ENCODE assay signal across 25 mouse cellular contexts in the genomic region with DNA sequence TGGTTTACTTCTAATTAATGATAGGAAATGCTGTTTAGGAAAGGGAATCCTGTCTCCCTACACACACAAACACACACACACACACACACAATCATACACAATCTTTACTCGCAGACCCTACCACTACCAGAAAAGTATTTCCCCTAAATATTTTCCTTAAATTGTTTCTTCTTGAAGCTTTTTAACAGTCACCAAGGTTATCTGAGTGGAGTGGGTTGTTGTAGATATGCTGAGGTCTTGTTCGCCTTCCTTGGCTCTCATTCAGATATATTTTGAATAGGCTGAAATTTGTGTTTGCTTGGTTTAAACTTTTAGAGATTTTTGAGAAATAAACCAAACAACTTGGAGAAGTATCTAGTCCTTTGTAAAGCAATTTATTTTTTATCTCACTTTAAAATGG. TPM values are rescaled to one million over a fixed set of nuclear protein-coding genes. Genes with fewer than 3 reads are reported as not detected.
DNase-seq lines count a peak whose midpoint lies in the region; ATAC-seq lines count a peak whose summit lies in the region.
"Had no signal": no experiment of that assay in that cellular context is flagged by ENCODE, and none has a peak within 500 bp of the region (broad histone marks: within the 10 kb centered on the region; RNA-seq: fewer than 3 reads in every experiment).

No protein-coding gene starts in this region.

- no peak for DNase-seq in heart, embryonic 10.5 days (ENCODE audit: low spot score)
- peak; percentile 26 for DNase-seq in 3T3-L1 (ENCODE audit: low read depth, low spot score)
- DNase-seq in fibroblast of lung, adult 2 months (ENCODE audit: low read depth) = peak; percentile 20
- DNase-seq in embryonic facial prominence, embryonic 10.5 days (ENCODE audit: low spot score) = no peak
- DNase-seq in adrenal gland, postnatal 25 days = no peak
- DNase-seq in midbrain, embryonic 10.5 days (ENCODE audit: low spot score) = no peak
- DNase-seq: adrenal gland, postnatal 10 days; cerebellum, adult 2 months; cerebellum, postnatal 25 days; gastrocnemius, postnatal 25 days; heart, adult 18-20 months; heart, postnatal 36 days; kidney, adult 2 months; lung, adult 2 months; lung, postnatal 14 days; midbrain, embryonic 14.5 days had no signal

- 37% methylated on average over 2 of the region's 2 CpGs for WGBS in heart, embryonic 13.5 days
- WGBS in heart, embryonic 10.5 days = 57% methylated on average over 2 of the region's 2 CpGs
- WGBS in liver, embryonic 16.5 days (ENCODE audit: insufficient replicate concordance) = 48% methylated on average over 2 of the region's 2 CpGs
- WGBS in embryonic facial prominence, embryonic 10.5 days = 93% methylated on average over 2 of the region's 2 CpGs
- WGBS in midbrain, embryonic 10.5 days = 94% methylated on average over 2 of the region's 2 CpGs

- H3K27ac ChIP-seq in heart, embryonic 13.5 days (replicated peaks) = no peak overlapping the region
- no peak overlapping the region for H3K27ac ChIP-seq in heart, embryonic 10.5 days
- no peak overlapping the region for H3K27ac ChIP-seq in liver, embryonic 16.5 days (ENCODE audit: low read length)
- H3K27ac ChIP-seq in embryonic facial prominence, embryonic 10.5 days (replicated peaks) = no peak overlapping the region
- H3K27ac ChIP-seq in midbrain, embryonic 10.5 days (replicated peaks) = no peak overlapping the region
- H3K27ac ChIP-seq: embryonic facial prominence, embryonic 13.5 days; forebrain, embryonic 15.5 days; hindbrain, embryonic 14.5 days; kidney, postnatal 0 days; limb, embryonic 12.5 days; neural tube, embryonic 13.5 days had no signal

- no peak overlapping the region; the same call in 1 of the 2 replicates for H3K4me3 ChIP-seq in heart, embryonic 13.5 days
- H3K4me3 ChIP-seq in heart, embryonic 10.5 days = no peak overlapping the region
- H3K4me3 ChIP-seq in liver, embryonic 16.5 days (ENCODE audit: low read depth, low read length) = no peak overlapping the region
- H3K4me3 ChIP-seq in embryonic facial prominence, embryonic 10.5 days = no peak overlapping the region
- H3K4me3 ChIP-seq in midbrain, embryonic 10.5 days = no peak overlapping the region
- H3K4me3 ChIP-seq: embryonic facial prominence, embryonic 13.5 days; forebrain, embryonic 15.5 days; limb, embryonic 12.5 days; neural tube, embryonic 13.5 days had no signal

- peaks cover 24% of the 10 kb centered on the region for H3K36me3 ChIP-seq in heart, embryonic 13.5 days
- H3K36me3 ChIP-seq in heart, embryonic 10.5 days = peaks cover 26% of the 10 kb centered on the region
- peaks cover 27% of the 10 kb centered on the region for H3K36me3 ChIP-seq in liver, embryonic 16.5 days (ENCODE audit: control insufficient read depth, insufficient read depth)
- peaks cover 47% of the 10 kb centered on the region for H3K36me3 ChIP-seq in embryonic facial prominence, embryonic 10.5 days (replicated peaks)
- H3K36me3 ChIP-seq in midbrain, embryonic 10.5 days = peaks cover 58% of the 10 kb centered on the region
- H3K36me3 ChIP-seq: forebrain, embryonic 15.5 days; neural tube, embryonic 13.5 days had no signal

- H3K4me2 ChIP-seq in heart, embryonic 13.5 days = peak overlapping the region; percentile 39; the same call in 1 of the 2 replicates
- peak overlapping the region; percentile 24; the same call in 1 of the 2 replicates for H3K4me2 ChIP-seq in liver, embryonic 16.5 days (ENCODE audit: low read depth, low read length)
- H3K4me2 ChIP-seq: embryonic facial prominence, embryonic 13.5 days; forebrain, embryonic 15.5 days; hindbrain, embryonic 14.5 days; limb, embryonic 12.5 days; neural tube, embryonic 13.5 days had no signal

- no peaks in the 10 kb centered on the region for H3K27me3 ChIP-seq in heart, embryonic 13.5 days (replicated peaks)
- H3K27me3 ChIP-seq in heart, embryonic 10.5 days (ENCODE audit: insufficient read depth, poor library complexity, severe bottlenecking) = no peaks in the 10 kb centered on the region
- H3K27me3 ChIP-seq in liver, embryonic 16.5 days (ENCODE audit: control insufficient read depth, insufficient read depth, low read depth, low read length) = no peaks in the 10 kb centered on the region
- H3K27me3 ChIP-seq in embryonic facial prominence, embryonic 10.5 days (replicated peaks; ENCODE audit: low read depth, poor library complexity, severe bottlenecking) = no peaks in the 10 kb centered on the region
- H3K27me3 ChIP-seq in midbrain, embryonic 10.5 days (ENCODE audit: low read depth, poor library complexity, severe bottlenecking) = no peaks in the 10 kb centered on the region
- H3K27me3 ChIP-seq: embryonic facial prominence, embryonic 13.5 days; forebrain, embryonic 15.5 days; limb, embryonic 12.5 days; neural tube, embryonic 13.5 days had no signal

- no peak for ATAC-seq in heart, embryonic 13.5 days (ENCODE audit: extremely low read depth, insufficient number of reproducible peaks, low FRiP score, low TSS enrichment)
- ATAC-seq in liver, embryonic 16.5 days (ENCODE audit: low read depth) = no peak
- ATAC-seq: CD4-positive, CD25-positive, alpha-beta regulatory T cell, adult 4 months; forebrain, embryonic 15.5 days had no signal

- peaks cover 21% of the 10 kb centered on the region for H3K4me1 ChIP-seq in heart, embryonic 13.5 days
- peaks cover 6% of the 10 kb centered on the region; the same call in 1 of the 2 replicates for H3K4me1 ChIP-seq in heart, embryonic 10.5 days
- peaks cover 7% of the 10 kb centered on the region for H3K4me1 ChIP-seq in liver, embryonic 16.5 days (ENCODE audit: control insufficient read depth, low read depth, low read length)
- peaks cover 17% of the 10 kb centered on the region for H3K4me1 ChIP-seq in embryonic facial prominence, embryonic 10.5 days
- peaks cover 22% of the 10 kb centered on the region for H3K4me1 ChIP-seq in midbrain, embryonic 10.5 days

- H3K9me3 ChIP-seq in heart, embryonic 13.5 days = no peaks in the 10 kb centered on the region
- H3K9me3 ChIP-seq in heart, embryonic 10.5 days = no peaks in the 10 kb centered on the region
- H3K9me3 ChIP-seq in liver, embryonic 16.5 days (replicated peaks; ENCODE audit: control insufficient read depth, low read length) = no peaks in the 10 kb centered on the region
- H3K9me3 ChIP-seq in embryonic facial prominence, embryonic 10.5 days = no peaks in the 10 kb centered on the region
- H3K9me3 ChIP-seq in midbrain, embryonic 10.5 days (replicated peaks) = no peaks in the 10 kb centered on the region
- H3K9me3 ChIP-seq: embryonic facial prominence, embryonic 13.5 days; forebrain, embryonic 15.5 days; limb, embryonic 12.5 days; neural tube, embryonic 13.5 days had no signal

- 0 out of 2 replicates have a peak overlapping the region, but pooled peaks have one; percentile 56 for H3K9ac ChIP-seq in heart, embryonic 13.5 days
- H3K9ac ChIP-seq in liver, embryonic 16.5 days (ENCODE audit: low read depth, low read length) = no peak overlapping the region
- H3K9ac ChIP-seq: embryonic facial prominence, embryonic 13.5 days; forebrain, embryonic 15.5 days; hindbrain, embryonic 14.5 days; limb, embryonic 12.5 days; neural tube, embryonic 13.5 days had no signal

RNA-seq across cellular contexts. Expression of gene Smc4, which starts 4.3 kb away (rescaled TPM):
- 145 and 155 TPM in 2 replicates for polyA plus RNA-seq in heart, embryonic 13.5 days (2015; fragmentation: Nextera tagmentation; extraction: Ambion mirVana)
- polyA plus RNA-seq in heart, embryonic 10.5 days (2016; fragmentation: Nextera tagmentation; extraction: Ambion mirVana) = 156 and 161 TPM in 2 replicates
- 124 and 131 TPM in 2 replicates for polyA plus RNA-seq in liver, embryonic 16.5 days (2015; fragmentation: Nextera tagmentation; extraction: Ambion mirVana)
- polyA plus RNA-seq in embryonic facial prominence, embryonic 10.5 days (2016; fragmentation: Nextera tagmentation; extraction: Ambion mirVana) = 166 and 187 TPM in 2 replicates
- total RNA-seq in adrenal gland, postnatal 25 days (2021) = 42.7 and 48.5 TPM in 2 replicates
- 180 and 183 TPM in 2 replicates for polyA plus RNA-seq in midbrain, embryonic 10.5 days (2016; fragmentation: Nextera tagmentation; extraction: Ambion mirVana)

RNA-seq across cellular contexts. Expression of gene Ift80, which starts 4.5 kb away (rescaled TPM):
- 7.4 and 8.8 TPM in 2 replicates for polyA plus RNA-seq in heart, embryonic 13.5 days (2015; fragmentation: Nextera tagmentation; extraction: Ambion mirVana)
- 8.1 and 9.6 TPM in 2 replicates for polyA plus RNA-seq in heart, embryonic 10.5 days (2016; fragmentation: Nextera tagmentation; extraction: Ambion mirVana)
- 6.6 and 7.4 TPM in 2 replicates for polyA plus RNA-seq in liver, embryonic 16.5 days (2015; fragmentation: Nextera tagmentation; extraction: Ambion mirVana)
- 18.1 and 18.3 TPM in 2 replicates for polyA plus RNA-seq in embryonic facial prominence, embryonic 10.5 days (2016; fragmentation: Nextera tagmentation; extraction: Ambion mirVana)
- total RNA-seq in adrenal gland, postnatal 25 days (2021) = 17.3 and 25.4 TPM in 2 replicates
- polyA plus RNA-seq in midbrain, embryonic 10.5 days (2016; fragmentation: Nextera tagmentation; extraction: Ambion mirVana) = 19.8 and 20.7 TPM in 2 replicates

RNA-seq across cellular contexts. Expression of gene Trim59, which starts 35.7 kb away (rescaled TPM):
- 69.7 and 74.0 TPM in 2 replicates for polyA plus RNA-seq in heart, embryonic 13.5 days (2015; fragmentation: Nextera tagmentation; extraction: Ambion mirVana)
- polyA plus RNA-seq in heart, embryonic 10.5 days (2016; fragmentation: Nextera tagmentation; extraction: Ambion mirVana) = 105 and 122 TPM in 2 replicates
- 143 and 145 TPM in 2 replicates for polyA plus RNA-seq in liver, embryonic 16.5 days (2015; fragmentation: Nextera tagmentation; extraction: Ambion mirVana)
- polyA plus RNA-seq in embryonic facial prominence, embryonic 10.5 days (2016; fragmentation: Nextera tagmentation; extraction: Ambion mirVana) = 193 and 202 TPM in 2 replicates
- 12.6 and 14.0 TPM in 2 replicates for total RNA-seq in adrenal gland, postnatal 25 days (2021)
- polyA plus RNA-seq in midbrain, embryonic 10.5 days (2016; fragmentation: Nextera tagmentation; extraction: Ambion mirVana) = 185 and 208 TPM in 2 replicates

Comparison
In these comparisons a context has a peak if more than half of its experiments do, and no peak if none do; other contexts are left out.
1. DNase-seq: peak in 3T3-L1 (single experiment) and fibroblast of lung, adult 2 months (single experiment); none in heart, embryonic 10.5 days (single experiment), embryonic facial prominence, embryonic 10.5 days (single experiment), adrenal gland, postnatal 25 days (single experiment) and midbrain, embryonic 10.5 days (single experiment).